Mouse (Mus musculus) thymus, adult 2 months (tissue): Measurements from ENCODE around the gene Itgb5.

ENCODE experiments used
- CTCF ChIP-seq: fragments of 200-500 bp; IDR thresholded peaks from 2 replicates; pipeline ENCODE4 v1.5.1; 2012; ENCODE audit warnings: mild to moderate bottlenecking, control low read depth, low read length, moderate library complexity, borderline replicate concordance; ENCODE audit not compliant: control insufficient read depth, poor library complexity, insufficient read depth; ENCODE audit errors: extremely low read depth
- POLR2A ChIP-seq: fragments of 200-500 bp; IDR thresholded peaks from 2 replicates; pipeline ENCODE4 v1.6.1; 2012; ENCODE audit warnings: mild to moderate bottlenecking, low read length, control low read depth, moderate library complexity; ENCODE audit not compliant: control insufficient read depth, poor library complexity, insufficient read depth; ENCODE audit errors: extremely low read depth

DNA sequence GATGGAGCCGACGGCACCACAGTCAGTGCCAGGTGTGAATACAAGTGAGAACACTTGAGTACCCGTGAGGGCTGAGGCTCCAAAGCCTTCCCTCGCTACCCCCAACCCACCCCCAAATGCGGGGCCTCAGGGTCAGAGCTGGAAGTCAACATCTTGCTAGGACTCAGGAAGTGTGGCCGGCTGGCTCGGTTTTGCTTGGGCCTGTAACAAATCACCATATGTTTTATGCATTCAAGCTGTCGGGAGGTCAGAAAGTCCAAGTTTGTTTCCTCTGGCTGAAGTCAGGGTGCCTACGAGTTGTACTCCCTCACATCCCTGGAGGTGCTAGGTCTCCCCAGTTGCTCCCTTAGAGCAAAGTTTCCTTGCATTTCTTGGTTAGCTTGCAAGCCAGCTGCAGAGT is 110.2 kb downstream of the Itgb5 start:
- TF ChIP-seq CTCF (no peak), POLR2A (no peak)
